In the genomic region with DNA sequence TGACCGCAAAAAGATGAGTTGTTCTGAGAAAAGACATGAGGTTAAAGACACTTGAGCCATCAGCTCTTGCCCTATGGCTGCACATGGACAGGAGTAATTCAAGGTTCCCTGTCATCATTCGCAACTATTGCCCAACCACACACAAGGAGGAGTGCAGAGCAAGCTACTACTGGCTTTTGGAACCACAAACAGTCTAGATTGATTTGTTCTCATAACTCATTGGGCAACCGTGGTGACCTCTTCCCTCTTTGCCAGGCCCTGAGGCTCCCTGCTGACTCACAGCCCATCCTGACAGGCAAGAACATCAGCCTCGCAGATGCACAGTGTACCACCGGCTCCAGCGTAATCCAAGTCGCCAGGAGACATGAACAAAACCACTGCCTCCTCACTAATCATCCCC, we compare ENCODE assay signal across 18 mouse cellular contexts. TPM values are rescaled to one million over a fixed set of nuclear protein-coding genes. Genes with fewer than 3 reads are reported as not detected.
DNase-seq lines count a peak whose midpoint lies in the region; ATAC-seq and TF ChIP-seq lines count a peak whose summit lies in the region.
"Had no signal": no experiment of that assay in that cellular context is flagged by ENCODE, and none has a peak within 500 bp of the region (broad histone marks: within the 10 kb centered on the region; RNA-seq: fewer than 3 reads in every experiment).

No protein-coding gene starts in this region.

- no peaks in the 10 kb centered on the region for H3K9me3 ChIP-seq in liver, embryonic 12.5 days (replicated peaks)
- no peaks in the 10 kb centered on the region for H3K9me3 ChIP-seq in hindbrain, embryonic 12.5 days (replicated peaks)
- H3K9me3 ChIP-seq: forebrain, embryonic 13.5 days; heart, embryonic 15.5 days; limb, embryonic 15.5 days; midbrain, embryonic 13.5 days; neural tube, embryonic 13.5 days had no signal

- 50% methylated on average over 7 of the region's 7 CpGs for WGBS in liver, embryonic 12.5 days (ENCODE audit: insufficient replicate concordance)
- WGBS in hindbrain, embryonic 12.5 days = 75% methylated on average over 7 of the region's 7 CpGs

- intact Hi-C loops in gastrocnemius, adult 2 months (cut with DNase I) = no loop called here

- no peak overlapping the region for H3K9ac ChIP-seq in liver, embryonic 12.5 days
- H3K9ac ChIP-seq in hindbrain, embryonic 12.5 days = no peak overlapping the region
- H3K9ac ChIP-seq: forebrain, embryonic 13.5 days; heart, embryonic 15.5 days; limb, embryonic 15.5 days; midbrain, embryonic 13.5 days; neural tube, embryonic 13.5 days had no signal

- no peak overlapping the region for H3K27ac ChIP-seq in liver, embryonic 12.5 days
- no peak overlapping the region for H3K27ac ChIP-seq in hindbrain, embryonic 12.5 days
- no peak overlapping the region for H3K27ac ChIP-seq in gastrocnemius, adult 2 months
- H3K27ac ChIP-seq: forebrain, embryonic 13.5 days; heart, embryonic 15.5 days; kidney, postnatal 0 days; limb, embryonic 15.5 days; midbrain, embryonic 13.5 days; neural tube, embryonic 13.5 days had no signal

- H3K4me2 ChIP-seq in liver, embryonic 12.5 days = no peak overlapping the region
- H3K4me2 ChIP-seq in hindbrain, embryonic 12.5 days (replicated peaks) = no peak overlapping the region
- H3K4me2 ChIP-seq: forebrain, embryonic 13.5 days; heart, embryonic 15.5 days; limb, embryonic 15.5 days; midbrain, embryonic 13.5 days; neural tube, embryonic 13.5 days had no signal

- ATAC-seq in liver, embryonic 12.5 days = 0 out of 2 replicates have a peak, but pooled peaks have one; percentile 30
- peak; percentile 98 for ATAC-seq in megakaryocyte progenitor cell, adult 5-6 weeks (replicated peaks; ENCODE audit: poor library complexity)
- no peak for ATAC-seq in hindbrain, embryonic 12.5 days (ENCODE audit: low FRiP score)
- ATAC-seq: forebrain, embryonic 13.5 days; midbrain, embryonic 13.5 days had no signal

- no peaks in the 10 kb centered on the region for H3K27me3 ChIP-seq in liver, embryonic 12.5 days (replicated peaks)
- H3K27me3 ChIP-seq in hindbrain, embryonic 12.5 days = no peaks in the 10 kb centered on the region
- H3K27me3 ChIP-seq: forebrain, embryonic 13.5 days; heart, embryonic 15.5 days; limb, embryonic 15.5 days; midbrain, embryonic 13.5 days; neural tube, embryonic 13.5 days had no signal

- TF ChIP-seq CTCF in gastrocnemius, adult 2 months (IDR thresholded peaks at IDR 0.05) = no peak

- H3K4me3 ChIP-seq in liver, embryonic 12.5 days = no peak overlapping the region
- H3K4me3 ChIP-seq in hindbrain, embryonic 12.5 days = no peak overlapping the region
- no peak overlapping the region for H3K4me3 ChIP-seq in gastrocnemius, adult 2 months
- H3K4me3 ChIP-seq: forebrain, embryonic 13.5 days; heart, embryonic 15.5 days; limb, embryonic 15.5 days; midbrain, embryonic 13.5 days; neural tube, embryonic 13.5 days had no signal

- peak; percentile 6 for DNase-seq in Muller cell, postnatal 12 days (ENCODE audit: inconsistent ontology term)
- DNase-seq in adrenal gland, adult 8-10 months = peak; percentile 91
- DNase-seq in embryo, embryonic 10.5 days (ENCODE audit: low spot score) = no peak
- no peak for DNase-seq in gastrocnemius, adult 2 months
- DNase-seq: cerebellum, adult 11-12 months; gastrocnemius, postnatal 10 days; right cerebral cortex, adult 18-20 months had no signal

- peaks cover 5% of the 10 kb centered on the region; the same call in 1 of the 2 replicates for H3K4me1 ChIP-seq in liver, embryonic 12.5 days
- peaks cover 36% of the 10 kb centered on the region for H3K4me1 ChIP-seq in hindbrain, embryonic 12.5 days

- no peaks in the 10 kb centered on the region for H3K36me3 ChIP-seq in liver, embryonic 12.5 days
- H3K36me3 ChIP-seq in hindbrain, embryonic 12.5 days = no peaks in the 10 kb centered on the region
- H3K36me3 ChIP-seq: heart, embryonic 15.5 days; limb, embryonic 15.5 days; midbrain, embryonic 13.5 days; neural tube, embryonic 13.5 days had no signal

RNA-seq across cellular contexts. Expression of gene Gpam, which starts 12.3 kb away (rescaled TPM):
- 100 to 1,000 TPM in 3 of 4 experiments, 10 to 100 TPM in 1; 77.4 to 450 (median 220) TPM for total RNA-seq in adrenal gland, adult 8-10 months (2022)
- polyA plus RNA-seq in liver, embryonic 12.5 days (2016; fragmentation: Nextera tagmentation; extraction: Ambion mirVana) = 26.9 and 27.1 TPM in 2 replicates
- total RNA-seq in megakaryocyte progenitor cell, adult 5-6 weeks (2015) = 6.6 and 7.9 TPM in 2 replicates
- total RNA-seq in megakaryocyte progenitor cell, adult 5-6 weeks (2017) = 12.5 and 14.2 TPM in 2 replicates
- polyA plus RNA-seq in hindbrain, embryonic 12.5 days (2016; fragmentation: Nextera tagmentation; extraction: Ambion mirVana) = 25.3 and 27.5 TPM in 2 replicates
- 100 to 1,000 TPM in 1 of 2 experiments, 10 to 100 TPM in 1; 69.0 to 124 TPM for total RNA-seq in gastrocnemius, adult 2 months (2021)

RNA-seq across cellular contexts. Expression of gene Tectb, which starts 41.2 kb away (rescaled TPM):
- under 1 TPM in 2 of 4 experiments, not detected in 2; 0.55 to 0.66 TPM for total RNA-seq in adrenal gland, adult 8-10 months (2022)
- polyA plus RNA-seq in liver, embryonic 12.5 days (2016; fragmentation: Nextera tagmentation; extraction: Ambion mirVana) = 0.05 and 0.06 TPM in 2 replicates
- total RNA-seq in megakaryocyte progenitor cell, adult 5-6 weeks (2015) = not detected in 2 replicates
- total RNA-seq in megakaryocyte progenitor cell, adult 5-6 weeks (2017) = not detected in 2 replicates
- polyA plus RNA-seq in hindbrain, embryonic 12.5 days (2016; fragmentation: Nextera tagmentation; extraction: Ambion mirVana) = 0.22 and 0.57 TPM in 2 replicates
- total RNA-seq in gastrocnemius, adult 2 months (2021) = not detected
- total RNA-seq: MEL had no signal
- polyA plus RNA-seq: embryonic facial prominence, embryonic 11.5 days; heart, embryonic 15.5 days; limb, embryonic 15.5 days had no signal

Comparison
In these comparisons a context has a peak if more than half of its experiments do, and no peak if none do; other contexts are left out.
1. DNase-seq: peak in Muller cell, postnatal 12 days (single experiment) and adrenal gland, adult 8-10 months (single experiment); none in embryo, embryonic 10.5 days (single experiment) and gastrocnemius, adult 2 months (single experiment).
2. RNA of gene Gpam, which starts 12.3 kb away (total RNA-seq): 77.4 to 450 TPM in adrenal gland, adult 8-10 months and 69.0 to 124 TPM in gastrocnemius, adult 2 months; 6.6 to 14.2 TPM in megakaryocyte progenitor cell, adult 5-6 weeks; every median in the first group is over 4 times any median in the second.